Mouse (Mus musculus) megakaryocyte, embryonic 14.5 days (primary cell): ENCODE measurements around the gene Cdc27.

Experiments used
- FLI1 ChIP-seq: IDR thresholded peaks from 2 replicates; pipeline ENCODE4 v1.6.1; 2012; ENCODE audit warnings: low read length, inconsistent platforms, mixed read lengths
- GATA1 ChIP-seq: IDR thresholded peaks from 3 replicates; pipeline ENCODE4 v1.6.1; 2012; ENCODE audit warnings: mixed read lengths, low read length, inconsistent platforms, borderline replicate concordance

DNA sequence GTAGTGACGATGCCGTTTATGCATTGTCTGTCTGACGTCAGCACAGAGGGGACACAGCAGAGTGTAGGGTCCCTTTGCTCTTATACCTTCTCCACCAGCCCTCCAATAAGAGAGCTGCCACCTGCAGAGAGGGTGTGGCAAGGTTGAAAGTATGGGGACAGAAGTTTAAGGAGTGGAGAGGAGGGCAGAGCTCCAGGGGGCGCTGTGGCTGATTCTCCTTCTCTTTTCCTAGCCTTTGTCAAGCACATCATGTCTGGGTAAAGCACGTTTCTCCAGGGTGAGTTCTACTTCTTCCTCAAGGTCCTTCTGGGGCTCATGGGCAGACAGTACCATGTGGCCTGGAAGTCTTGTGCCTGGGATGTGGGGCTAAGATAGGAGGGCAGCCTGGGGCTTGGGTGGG is 35.1 kb upstream of the Cdc27 start:
- TF ChIP-seq FLI1 = no peak
- TF ChIP-seq GATA1 = no peak
